Mouse (Mus musculus) midbrain, embryonic 11.5 days (tissue): ENCODE results near the gene Sycp2l. TPM values are rescaled to one million over a fixed set of nuclear protein-coding genes. Genes with fewer than 3 reads are reported as not detected.

Experiments used
- ATAC-seq: fragments of 200-750 bp; cut with Nextera tagmentation; 2 replicates; pipeline ENCODE4 v1.8.0; 2017; ENCODE audit warnings: moderate TSS enrichment, moderate library complexity; ENCODE audit not compliant: low FRiP score
- DNase-seq: peaks from one replicate; pipeline ENCODE4 v3.0.0; 2015; ENCODE audit warnings: low spot score; ENCODE audit errors: missing footprints
- H3K27ac ChIP-seq: fragments of 300-500 bp; sonication (generic); 2 replicates; pipeline ENCODE4 v1.5.1; 2014; ENCODE audit warnings: low read depth, low read length
- H3K27me3 ChIP-seq: fragments of 300-500 bp; sonication (generic); 2 replicates; pipeline ENCODE4 v1.6.1; 2014; ENCODE audit warnings: mild to moderate bottlenecking, low read length, moderate library complexity, mixed read lengths; ENCODE audit not compliant: control insufficient read depth, insufficient read depth
- H3K36me3 ChIP-seq: fragments of 300-500 bp; sonication (generic); 2 replicates; pipeline ENCODE4 v1.6.1; 2014; ENCODE audit warnings: mild to moderate bottlenecking, low read length, moderate library complexity, mixed read lengths; ENCODE audit not compliant: control insufficient read depth, insufficient read depth
- H3K4me1 ChIP-seq: fragments of 300-500 bp; sonication (generic); 2 replicates; pipeline ENCODE4 v1.6.1; 2014; ENCODE audit warnings: low read length; ENCODE audit not compliant: control insufficient read depth, insufficient read depth
- H3K4me2 ChIP-seq: fragments of 300-500 bp; sonication (generic); 2 replicates; pipeline ENCODE4 v1.6.1; 2014; ENCODE audit warnings: mild to moderate bottlenecking, moderate library complexity
- H3K4me3 ChIP-seq: fragments of 300-500 bp; sonication (generic); 2 replicates; pipeline ENCODE4 v1.5.1; 2014; ENCODE audit warnings: low read depth, low read length
- H3K9ac ChIP-seq: fragments of 300-500 bp; sonication (generic); 2 replicates; pipeline ENCODE4 v1.6.1; 2014; ENCODE audit warnings: low read length
- H3K9me3 ChIP-seq: fragments of 300-500 bp; sonication (generic); 2 replicates; pipeline ENCODE4 v1.6.1; 2016; ENCODE audit warnings: low read length; ENCODE audit not compliant: control insufficient read depth
- WGBS: fragments of 180-500 bp; shearing (Covaris S2); extraction: QIAGEN DNeasy Blood & Tissue Kit; methylation state at CpG from one replicate; pipeline ENCODE4 v1.1.7; 2014; 5-methylcytosine and 5-hydroxymethylcytosine counted together
- polyA plus RNA-seq: library from polyadenylated mRNA; unstranded; fragments of >200 nt; fragmentation: Nextera tagmentation; extraction: Ambion mirVana; gene quantifications from 2 replicates; pipeline ENCODE4 v1.2.1, GENCODE M21; 2014

The Sycp2l gene
- polyA plus RNA-seq, 1 experiment from 2014 or later = not detected

DNA sequence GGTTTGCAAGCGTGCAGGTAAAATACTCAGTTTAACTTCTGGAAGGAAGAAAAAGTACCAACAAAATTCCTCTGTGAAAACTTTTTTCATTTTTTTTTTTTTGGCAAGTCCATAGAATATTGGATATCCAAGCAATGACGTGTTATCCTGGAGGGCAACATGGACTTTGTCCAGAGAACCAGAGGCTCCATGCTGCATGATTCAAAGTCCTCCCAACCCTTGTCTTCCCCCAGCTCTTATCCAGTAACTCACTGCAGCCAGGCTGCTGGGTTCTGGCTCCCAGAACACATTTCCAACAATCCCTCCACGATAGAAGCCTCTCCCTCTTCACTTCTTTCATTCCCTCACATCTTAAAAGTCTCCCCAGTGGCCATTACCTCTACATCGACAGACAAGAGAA is 97.2 kb downstream of the Sycp2l start:
- no peak overlapping the region for H3K4me3 ChIP-seq
- H3K4me1 ChIP-seq = no peaks in the 10 kb centered on the region
- no peak for ATAC-seq
- no peaks in the 10 kb centered on the region for H3K27me3 ChIP-seq
- H3K36me3 ChIP-seq = no peaks in the 10 kb centered on the region
- no peak overlapping the region for H3K9ac ChIP-seq
- no peak overlapping the region for H3K4me2 ChIP-seq
- H3K9me3 ChIP-seq = no peaks in the 10 kb centered on the region
- H3K27ac ChIP-seq = no peak overlapping the region
- DNase-seq = no peak
- 85% methylated on average over 4 of the region's 4 CpGs for WGBS

DNA sequence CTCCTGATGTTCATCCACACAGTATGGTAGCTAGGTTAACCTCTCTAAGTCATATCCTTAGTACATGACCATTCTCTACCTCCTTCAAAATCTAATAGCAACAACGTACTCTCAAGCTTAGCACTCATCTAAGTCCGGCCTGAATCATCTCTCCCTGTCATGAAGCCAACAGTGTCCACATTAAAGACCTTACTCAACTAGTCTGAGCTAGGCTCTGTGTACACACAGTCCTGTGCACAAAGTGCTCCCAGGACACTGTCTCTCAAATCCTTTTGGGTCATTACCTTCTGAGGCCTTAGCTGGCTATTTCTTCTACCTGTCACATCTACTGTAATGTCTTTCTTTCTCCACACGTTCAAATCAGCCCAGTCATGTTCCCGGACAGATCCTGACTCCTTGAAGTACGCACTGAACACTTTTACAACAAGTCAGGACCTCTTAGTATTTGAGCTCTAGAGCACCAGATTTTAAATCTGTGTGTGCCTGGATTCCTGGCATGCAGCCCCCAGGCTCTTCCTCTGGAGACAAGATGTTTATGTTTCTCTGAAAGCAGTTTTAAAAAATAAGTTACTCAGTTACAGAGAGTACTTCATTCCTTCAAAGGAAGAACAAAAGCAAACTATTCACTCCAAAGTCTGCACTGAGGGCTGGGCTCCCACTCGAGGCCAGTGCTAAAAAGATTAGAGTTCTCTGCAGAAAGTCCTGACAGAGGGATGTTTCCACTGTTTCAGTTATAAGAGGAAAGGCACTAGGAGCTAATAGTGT is 98.6 kb downstream of the Sycp2l start:
- H3K9ac ChIP-seq = no peak overlapping the region
- no peaks in the 10 kb centered on the region for H3K36me3 ChIP-seq
- ATAC-seq (no peak), DNase-seq (no peak)
- H3K4me3 ChIP-seq = no peak overlapping the region
- 78% methylated on average over 6 of the region's 6 CpGs for WGBS
- H3K4me1 ChIP-seq = no peaks in the 10 kb centered on the region
- no peak overlapping the region for H3K27ac ChIP-seq
- no peaks in the 10 kb centered on the region for H3K27me3 ChIP-seq
- H3K9me3 ChIP-seq = no peaks in the 10 kb centered on the region
- no peak overlapping the region for H3K4me2 ChIP-seq

DNA sequence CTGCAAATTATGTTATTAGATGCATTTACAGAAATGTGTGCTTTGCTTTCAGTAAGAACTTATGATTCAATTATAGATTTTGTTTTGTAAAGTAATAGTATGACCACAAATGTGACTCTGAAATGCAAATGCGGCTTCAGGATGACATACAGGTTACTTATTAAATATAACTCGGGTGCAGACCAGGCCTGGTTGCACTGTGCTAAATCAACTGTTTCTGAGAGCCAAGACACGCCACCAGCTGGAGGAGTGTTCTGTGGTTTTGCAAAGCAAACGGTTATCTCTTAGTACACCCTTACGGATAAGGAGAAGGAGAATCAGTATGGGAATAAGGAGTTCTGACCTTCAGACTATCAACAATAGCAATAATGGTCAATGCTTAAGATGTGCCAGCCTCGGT is 101.6 kb downstream of the Sycp2l start:
- Histone ChIP-seq H3K27me3 (no peaks in the 10 kb centered on the region), H3K4me2 (no peak overlapping the region), H3K4me3 (no peak overlapping the region), H3K36me3 (no peaks in the 10 kb centered on the region), H3K27ac (no peak overlapping the region), H3K9ac (no peak overlapping the region), H3K9me3 (peaks cover 1% of the 10 kb centered on the region; the same call in 1 of the 2 replicates), H3K4me1 (no peaks in the 10 kb centered on the region; the same call in 1 of the 2 replicates)
- DNase-seq = no peak
- 87% methylated on average over 6 of the region's 6 CpGs for WGBS
- ATAC-seq = no peak

DNA sequence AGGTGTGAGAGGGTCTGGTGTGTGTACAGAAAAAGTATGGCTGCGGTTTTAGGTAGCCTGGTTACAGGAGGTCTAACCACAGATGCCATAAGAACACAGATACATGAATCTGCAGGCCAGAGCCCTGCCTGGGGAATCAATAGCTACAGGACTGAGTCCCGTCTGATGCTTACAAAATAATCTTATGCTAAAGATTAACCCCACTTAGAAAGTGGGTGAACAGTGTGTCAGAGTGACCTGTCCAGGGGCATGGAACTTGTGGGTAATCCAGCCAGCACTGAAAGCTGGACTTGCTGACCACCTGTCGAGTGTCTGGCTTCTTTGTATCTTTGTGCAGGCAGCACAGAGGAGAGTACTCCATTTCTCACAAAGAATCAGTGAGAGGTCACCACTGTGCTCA is 102.1 kb downstream of the Sycp2l start:
- H3K4me3 ChIP-seq = no peak overlapping the region
- 71% methylated on average over 3 of the region's 3 CpGs for WGBS
- ATAC-seq = no peak

DNA sequence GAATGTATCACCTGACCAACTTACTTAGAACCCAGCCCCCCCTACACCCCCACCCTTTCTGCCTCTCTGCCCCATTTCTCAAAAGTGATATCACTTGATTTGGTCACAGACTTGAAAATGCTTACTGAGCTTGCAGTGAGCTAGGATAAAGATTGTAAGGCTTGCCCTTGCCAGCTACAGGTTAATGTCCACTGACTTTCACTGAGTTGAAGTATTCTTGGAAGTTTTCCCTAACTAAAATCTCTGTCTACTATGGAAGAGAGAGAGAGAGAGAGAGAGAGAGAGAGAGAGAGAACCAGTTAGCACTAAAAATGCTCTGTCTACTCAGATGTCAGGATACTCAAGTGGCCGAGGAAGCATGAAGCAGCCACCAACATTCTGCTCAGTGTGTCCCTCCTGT is 104.9 kb downstream of the Sycp2l start:
- H3K4me3 ChIP-seq = peak overlapping the region; percentile 59; the same call in 1 of the 2 replicates
- H3K27me3 ChIP-seq = no peaks in the 10 kb centered on the region
- H3K36me3 ChIP-seq = no peaks in the 10 kb centered on the region
- 60% methylated on average over 1 of the region's 1 CpGs for WGBS
- no peak for ATAC-seq
- H3K27ac ChIP-seq = no peak overlapping the region
- H3K9me3 ChIP-seq = peaks cover 9% of the 10 kb centered on the region
- H3K9ac ChIP-seq = peak overlapping the region; percentile 82; the same call in 1 of the 2 replicates
- H3K4me2 ChIP-seq = peak overlapping the region; percentile 47
- peak; percentile 88 for DNase-seq
- no peaks in the 10 kb centered on the region; the same call in 1 of the 2 replicates for H3K4me1 ChIP-seq

More for the DNA sequence above, 102.1 kb downstream of the Sycp2l start:
- no peaks in the 10 kb centered on the region for H3K36me3 ChIP-seq
- H3K9me3 ChIP-seq = peaks cover 7% of the 10 kb centered on the region; the same call in 1 of the 2 replicates
- H3K9ac ChIP-seq = no peak overlapping the region
- no peak overlapping the region for H3K27ac ChIP-seq
- H3K4me2 ChIP-seq = no peak overlapping the region
- no peak for DNase-seq
- no peaks in the 10 kb centered on the region for H3K27me3 ChIP-seq
- no peaks in the 10 kb centered on the region; the same call in 1 of the 2 replicates for H3K4me1 ChIP-seq

- Histone ChIP-seq H3K9me3 (peaks cover 9% of the 10 kb centered on the region), H3K4me2 (peak overlapping the region; percentile 47), H3K9ac (peak overlapping the region; percentile 82), H3K36me3 (no peaks in the 10 kb centered on the region), H3K4me1 (no peaks in the 10 kb centered on the region; the same call in 1 of the 2 replicates), H3K27ac (peak overlapping the region; percentile 60), H3K27me3 (no peaks in the 10 kb centered on the region), H3K4me3 (peak overlapping the region; percentile 59)
- ATAC-seq (peak; percentile 85), DNase-seq (peak; percentile 96)
- 2% methylated on average over 39 of the region's 39 CpGs for WGBS
These were observed 105.7 kb downstream of the Sycp2l start for GRCm38 (mm10) chr13:41219687-41220303.

- H3K36me3 ChIP-seq = no peaks in the 10 kb centered on the region
- ATAC-seq = peak; percentile 96
These were observed 106.3 kb downstream of the Sycp2l start, which contains the start of gene Elovl2 for GRCm38 (mm10) chr13:41220304-41220834. Gene Elovl2 (minus strand): TSS chr13:41220405.

More at GRCm38 (mm10) chr13:41220304-41220834, 106.3 kb downstream of the Sycp2l start, which contains the start of gene Elovl2:
- Histone ChIP-seq H3K4me1 (no peaks in the 10 kb centered on the region; the same call in 1 of the 2 replicates), H3K9me3 (peaks cover 9% of the 10 kb centered on the region), H3K27me3 (no peaks in the 10 kb centered on the region), H3K4me3 (peak within 1 kb of the TSS; percentile 59), H3K4me2 (peak within 1 kb of the TSS; percentile 47), H3K9ac (peak within 1 kb of the TSS; percentile 82), H3K27ac (peak within 1 kb of the TSS; percentile 60)
- DNase-seq = peak; percentile 98
- WGBS = 2% methylated on average over 42 of the region's 77 CpGs
